Mouse (Mus musculus) heart, postnatal 10 days (tissue): ENCODE measurements around the gene Mlxip. TPM values are rescaled to one million over a fixed set of nuclear protein-coding genes. Genes with fewer than 3 reads are reported as not detected.

Experiments used
- DNase-seq, 2 experiments: peaks; one replicate each; pipeline ENCODE4 v3.0.0; 2021
- intact Hi-C: fragments of 180-260 bp; cut with DNase I; formaldehyde crosslinking; loops from one replicate; pipeline ENCODE4 v1.15.1; 2025
- total RNA-seq, 2 experiments: library from RNA; stranded (reverse); gene quantifications; 2 replicates each; pipeline ENCODE4 v1.2.3; 2021

Mlxip gene
- total RNA-seq, 2 experiments from 2014 or later: 24.7 to 26.3 TPM

DNA sequence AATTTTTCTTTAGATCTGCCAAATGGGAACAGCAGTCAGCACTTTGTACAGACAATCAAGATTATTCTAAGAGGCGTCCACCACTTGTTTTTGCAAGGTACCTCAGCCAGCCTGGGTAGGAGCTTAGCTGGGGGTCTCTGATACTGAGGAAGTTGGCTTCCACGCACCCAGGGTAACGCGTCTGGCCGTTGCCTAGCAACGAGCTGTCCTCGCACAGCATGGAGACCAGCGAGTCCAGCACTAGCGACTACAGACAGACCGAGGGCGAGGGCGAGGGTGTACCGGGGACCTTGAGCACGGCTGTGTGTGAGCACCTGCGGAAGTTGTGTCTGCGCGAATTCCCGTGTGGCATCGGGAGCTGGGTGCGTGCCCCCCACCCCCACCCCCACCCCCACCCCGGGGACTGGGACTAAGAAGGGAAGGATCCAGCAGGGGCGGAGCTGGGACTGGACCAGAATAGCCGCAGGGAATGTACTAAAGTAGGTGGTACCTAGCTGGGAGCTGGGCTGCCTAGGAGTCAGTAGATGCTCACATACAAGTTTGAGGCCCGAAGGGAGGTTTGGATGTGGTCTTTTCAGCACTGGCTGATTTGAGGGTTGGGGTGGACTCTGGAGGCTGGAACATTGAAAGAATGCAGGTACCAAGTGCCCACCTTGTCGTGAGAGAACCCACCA lies 94.7 kb downstream of the Mlxip start, which contains the start of the genes Lrrc43 and Il31:
Gene Lrrc43 (plus strand): TSS at position 194 of the 674 bp plus-strand sequence.
Gene Il31 (minus strand): TSS at position 378 of the 674 bp plus-strand sequence.
- no peak for DNase-seq
- intact Hi-C loops: no loop called here

DNA sequence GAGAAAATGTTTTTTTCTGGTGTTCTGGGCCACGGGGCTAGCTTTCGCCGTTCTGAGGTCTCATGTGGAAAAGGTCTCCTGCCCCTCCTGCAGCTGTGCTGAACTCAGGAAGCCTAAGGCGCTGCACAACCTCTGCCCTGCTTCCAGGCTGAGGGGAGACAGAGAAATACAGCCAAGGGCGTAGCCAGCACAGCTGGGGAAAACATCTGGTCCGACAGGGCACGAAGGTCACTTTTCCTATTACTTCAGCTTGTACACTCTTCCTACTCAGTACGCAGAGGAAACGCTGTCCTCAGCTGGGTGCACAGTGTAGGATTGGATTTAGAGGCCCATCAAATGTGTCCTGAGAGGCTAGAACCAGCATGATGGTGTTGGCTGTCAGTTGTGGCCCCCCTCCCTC lies 95.3 kb downstream of the Mlxip start:
- peak; percentile 46 to 63 for DNase-seq
- intact Hi-C loops: loop anchor here (10.0 kb wide), 1 partner anchor 395 kb away; no protein-coding TSS in a partner anchor

DNA sequence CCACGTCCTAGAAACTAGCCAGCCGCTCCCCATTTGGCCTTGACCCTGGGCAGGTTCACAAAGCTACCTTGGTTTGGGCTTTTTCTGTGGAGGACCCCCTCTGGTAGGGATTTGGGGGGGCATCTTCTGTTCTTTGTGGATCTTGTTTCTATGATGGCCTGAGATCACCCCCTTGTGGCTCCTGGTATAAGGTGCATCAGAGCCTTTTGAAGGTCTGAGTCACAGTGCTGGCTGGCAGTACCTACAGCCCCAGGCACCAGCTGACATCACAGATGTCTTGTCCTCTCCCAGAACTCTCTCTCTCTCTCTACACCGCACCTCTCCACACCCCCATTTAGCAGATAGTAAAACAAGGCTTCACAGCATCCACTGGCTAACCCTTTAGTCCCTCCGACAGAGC lies 105.1 kb downstream of the Mlxip start:
- DNase-seq: peak; percentile 37 to 63
- intact Hi-C loops: loop anchor here (1.0 to 10.0 kb wide), 3 partner anchors 55 to 405 kb away; no protein-coding TSS in a partner anchor

- intact Hi-C loops: no loop called here
- no peak for DNase-seq
Measured at GRCm38 (mm10) chr5:123501973-123502372, 107.4 kb downstream of the Mlxip start.

Other genes starting within 250 kb of the Mlxip start
- gene Psmd9, start 225.4 kb upstream of the Mlxip start, total RNA-seq: 10 to 100 TPM; 20.5 to 24.6 TPM
- not detected for gene Hpd, start 212.1 kb upstream of the Mlxip start, total RNA-seq
- gene Wdr66, start 142.7 kb upstream of the Mlxip start, total RNA-seq: 1 to 10 TPM; 1.5 to 1.7 TPM
- gene Bcl7a, start 51.0 kb upstream of the Mlxip start, total RNA-seq: 10 to 100 TPM; 11.9 to 14.2 TPM
- gene Lrrc43, start 94.5 kb downstream of the Mlxip start, total RNA-seq: not detected
- gene Il31, start 94.7 kb downstream of the Mlxip start, total RNA-seq: not detected
- not detected for gene B3gnt4, start 115.7 kb downstream of the Mlxip start, total RNA-seq
- 10 to 100 TPM; 54.5 to 59.1 TPM for gene Diablo, start 129.4 kb downstream of the Mlxip start, total RNA-seq
- not detected for gene Gm49027, start 130.7 kb downstream of the Mlxip start, total RNA-seq
- gene Vps33a, start 178.2 kb downstream of the Mlxip start, total RNA-seq: 10 to 100 TPM; 34.6 to 34.8 TPM